Mouse (Mus musculus): Measurements from ENCODE around the gene Magi2.
"Not testable (repeated sequence)": the region's sequence is repeated elsewhere in the genome, so short reads cannot be mapped to it uniquely, and the experiment has no call there.

The Magi2 gene

GRCm38 (mm10) chr5:19226866-19227243 is at the start of gene Magi2:
Gene Magi2 (plus strand): TSS chr5:19227036.
- DNase-seq: no peak

- no peak for DNase-seq
These were observed 48.2 kb upstream of the Magi2 start for GRCm38 (mm10) chr5:19178594-19178993.

- DNase-seq: no peak
These were observed 40.7 kb upstream of the Magi2 start for GRCm38 (mm10) chr5:19186175-19186574.

GRCm38 (mm10) chr5:19211665-19212064 is 15.2 kb upstream of the Magi2 start:
- no peak for DNase-seq

- DNase-seq: peak; percentile 89 to 92
These were observed 531 bp upstream of the Magi2 start for GRCm38 (mm10) chr5:19226144-19226865.

GRCm38 (mm10) chr5:19227281-19227680 is 445 bp downstream of the Magi2 start:
- DNase-seq: peak; percentile 60 to 69

- peak; percentile 69 to 76 for DNase-seq
These were observed 1.0 kb downstream of the Magi2 start for GRCm38 (mm10) chr5:19227791-19228331.

- no peak for DNase-seq
These were observed 15.0 kb downstream of the Magi2 start for GRCm38 (mm10) chr5:19241797-19242196.

- DNase-seq: no peak
These were observed 19.6 kb downstream of the Magi2 start for GRCm38 (mm10) chr5:19246426-19246825.

GRCm38 (mm10) chr5:19247266-19247665 is 20.4 kb downstream of the Magi2 start:
- DNase-seq: no peak

- peak; percentile 88 to 89 for DNase-seq
These were observed 36.0 kb downstream of the Magi2 start for GRCm38 (mm10) chr5:19262816-19263215.

- peak; percentile 24 to 35 for DNase-seq
These were observed 37.8 kb downstream of the Magi2 start for GRCm38 (mm10) chr5:19264627-19265026.

- DNase-seq: no peak
These were observed 65.7 kb downstream of the Magi2 start for GRCm38 (mm10) chr5:19292581-19292980.

- DNase-seq: peak; percentile 41 to 49
These were observed 79.8 kb downstream of the Magi2 start for GRCm38 (mm10) chr5:19306656-19307055.

- no peak for DNase-seq
These were observed 83.0 kb downstream of the Magi2 start for GRCm38 (mm10) chr5:19309870-19310269.

- no peak for DNase-seq
These were observed 95.7 kb downstream of the Magi2 start for GRCm38 (mm10) chr5:19322532-19322931.

GRCm38 (mm10) chr5:19337561-19337960 is 110.7 kb downstream of the Magi2 start:
- DNase-seq: no peak

- no peak for DNase-seq
These were observed 141.3 kb downstream of the Magi2 start for GRCm38 (mm10) chr5:19368175-19368574.

GRCm38 (mm10) chr5:19395876-19396275 is 169.0 kb downstream of the Magi2 start:
- peak; percentile 70 to 86 for DNase-seq

- DNase-seq: no peak
These were observed 173.5 kb downstream of the Magi2 start for GRCm38 (mm10) chr5:19400299-19400698.

- peak; percentile 23 to 65 for DNase-seq
These were observed 174.0 kb downstream of the Magi2 start for GRCm38 (mm10) chr5:19400738-19401408.

- DNase-seq: not testable (repeated sequence)
These were observed 177.4 kb downstream of the Magi2 start for GRCm38 (mm10) chr5:19404268-19404667.

- DNase-seq: peak; percentile 20 to 24
These were observed 187.7 kb downstream of the Magi2 start for GRCm38 (mm10) chr5:19414556-19414955.

- DNase-seq: peak; percentile 72 to 74
These were observed 202.5 kb downstream of the Magi2 start for GRCm38 (mm10) chr5:19429290-19429689.
